Mouse (Mus musculus): ENCODE data around the gene Ercc8. TPM values are rescaled to one million over a fixed set of nuclear protein-coding genes. Genes with fewer than 3 reads are reported as not detected.

The Ercc8 gene
- 3.5 and 3.7 TPM in 2 replicates for polyA plus RNA-seq (2012; rRNA removed)

GRCm38 (mm10) chr13:108158465-108159240 lies at the start of gene Ercc8, which contains the start of gene Ndufaf2:
Gene Ercc8 (plus strand): TSS chr13:108158731.
Gene Ndufaf2 (minus strand): TSS chr13:108158623.

GRCm38 (mm10) chr13:108214081-108214484 lies 55.6 kb downstream of the Ercc8 start, which contains the start of gene Elovl7:
Gene Elovl7 (plus strand): TSS chr13:108214404.

Other genes starting within 250 kb of the Ercc8 start
- gene Smim15, start 114.3 kb upstream of the Ercc8 start, polyA plus RNA-seq (2012; rRNA removed), result 15.3 and 17.6 TPM in 2 replicates
- 17.5 and 20.0 TPM in 2 replicates for gene Ndufaf2, start 108 bp upstream of the Ercc8 start, polyA plus RNA-seq (2012; rRNA removed)
- gene Elovl7, start 55.7 kb downstream of the Ercc8 start, polyA plus RNA-seq (2012; rRNA removed), result 1.9 and 2.1 TPM in 2 replicates
- 6.9 and 8.0 TPM in 2 replicates for gene Depdc1b, start 157.6 kb downstream of the Ercc8 start, polyA plus RNA-seq (2012; rRNA removed)

All from liver, embryonic 18 days (tissue).